Mouse (Mus musculus) c-Kit-positive CD71-negative TER-119-negative erythroid progenitor cells, embryonic 14.5 days (primary cell): ENCODE results near the gene Map4k5.
A peak's percentile ranks its signal among the peaks of the same experiment; 100 is the strongest.

Experiments used
- DNase-seq: peaks from one replicate; pipeline ENCODE4 v3.0.0-alpha.2; 2013; ENCODE audit warnings: low read depth

Map4k5 gene

DNA sequence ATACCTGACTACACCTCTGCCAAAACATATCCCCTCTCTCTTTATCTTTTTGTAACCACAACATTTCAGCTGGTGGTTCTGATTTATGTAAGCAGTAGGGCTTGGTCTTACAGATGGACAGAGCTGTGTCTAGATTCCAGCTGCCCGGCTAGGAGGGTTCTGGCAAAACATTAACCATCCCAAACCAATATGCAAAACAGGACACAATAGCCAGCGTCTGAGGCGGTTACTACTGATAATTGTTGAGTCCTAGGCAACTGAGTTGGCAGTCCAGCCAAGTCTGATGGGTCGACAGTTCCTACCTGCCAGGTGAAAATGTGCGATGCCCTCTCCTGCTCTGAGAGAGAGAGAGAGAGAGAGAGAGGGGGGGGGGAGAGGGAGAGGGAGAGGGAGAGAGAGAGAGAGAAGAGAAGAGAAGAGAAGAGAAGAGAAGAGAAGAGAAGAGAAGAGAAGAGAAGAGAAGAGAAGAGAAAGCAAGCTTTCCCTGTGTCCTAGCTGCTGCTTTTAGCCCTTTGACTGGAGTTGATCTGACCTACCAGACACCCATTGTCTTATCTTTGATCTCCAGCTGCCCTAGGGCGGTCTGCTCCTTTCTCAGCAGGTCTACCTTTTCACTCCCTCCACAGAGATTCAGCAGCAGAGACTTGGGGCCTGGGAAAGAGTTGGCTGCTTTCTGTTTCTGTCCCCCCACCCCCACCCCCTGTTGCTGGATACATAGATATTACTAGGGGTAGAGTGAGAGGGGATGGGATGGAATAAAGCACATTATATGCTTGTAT lies 109.6 kb downstream of the Map4k5 start:
- no peak for DNase-seq

DNA sequence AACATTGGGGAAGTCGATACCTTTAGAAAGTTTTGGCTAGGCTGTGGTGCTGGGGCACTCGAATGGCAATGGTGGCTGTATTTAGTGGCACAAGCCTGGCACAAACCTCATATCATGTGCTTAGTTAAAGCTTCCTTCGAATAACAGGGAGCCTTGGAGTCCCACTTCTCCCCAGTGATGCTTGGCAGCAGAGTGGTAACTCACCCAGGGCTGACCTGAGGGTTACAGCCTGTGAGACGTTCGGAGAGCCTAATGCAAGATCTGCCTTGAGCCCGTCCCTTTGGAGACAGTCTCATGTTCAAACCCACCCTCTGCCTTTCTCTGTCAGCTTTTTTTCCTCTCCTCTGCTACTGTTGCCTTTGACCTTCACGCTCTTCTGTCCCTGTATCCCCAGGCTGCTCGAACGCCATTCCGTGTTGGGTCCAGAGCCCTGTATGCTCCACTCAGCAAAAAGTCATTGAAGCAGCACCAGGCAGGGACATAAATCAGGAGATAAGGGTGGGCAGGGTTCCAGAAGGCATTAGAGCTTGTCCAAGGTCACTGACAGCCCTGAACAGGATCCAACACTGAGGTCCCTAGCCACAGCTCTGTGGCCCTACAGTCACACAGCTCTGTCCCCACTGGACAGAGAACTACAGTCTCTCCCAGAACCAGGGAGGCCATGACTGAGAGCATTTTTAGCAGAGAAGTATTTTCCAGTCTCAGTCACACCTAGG lies 110.9 kb downstream of the Map4k5 start:
- DNase-seq, result no peak

DNA sequence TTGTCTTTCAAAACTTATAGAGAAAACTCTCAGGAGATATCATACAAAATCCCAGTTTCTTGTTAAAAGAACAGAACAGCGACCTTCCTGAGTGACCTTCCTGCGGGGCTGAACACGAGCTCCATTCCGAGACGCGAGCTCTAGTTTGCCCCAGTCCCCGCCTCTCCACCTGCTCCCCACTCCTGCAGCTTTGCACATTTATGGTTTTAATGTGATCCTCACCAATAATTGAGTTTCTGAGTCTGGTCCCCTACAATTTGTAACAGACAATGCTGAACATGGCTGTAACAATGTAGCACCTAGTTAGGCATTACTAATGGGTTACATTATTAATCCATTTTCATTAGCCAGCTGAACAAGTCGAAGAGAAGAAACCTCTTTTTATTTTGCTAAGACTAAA lies 111.5 kb downstream of the Map4k5 start:
- DNase-seq, result no peak

DNA sequence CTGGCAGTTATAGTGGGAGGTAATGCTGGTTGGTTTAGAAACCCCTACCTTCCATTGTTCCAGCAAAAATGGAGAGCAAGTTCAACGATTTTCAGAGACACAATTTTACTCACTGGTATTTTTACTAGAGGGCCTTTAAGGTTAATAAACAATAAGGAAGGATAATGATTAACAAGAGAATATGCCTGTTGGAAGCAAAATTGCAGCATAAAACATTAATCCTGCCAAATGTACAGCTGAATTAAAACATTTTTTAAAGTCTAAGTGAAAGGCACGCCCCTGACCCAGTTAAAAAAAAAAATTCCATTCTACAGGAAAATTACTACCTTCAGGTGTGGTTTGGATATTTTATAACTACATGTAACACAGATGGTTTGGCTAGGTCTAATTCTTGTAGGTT lies 115.0 kb downstream of the Map4k5 start:
- no peak for DNase-seq

DNA sequence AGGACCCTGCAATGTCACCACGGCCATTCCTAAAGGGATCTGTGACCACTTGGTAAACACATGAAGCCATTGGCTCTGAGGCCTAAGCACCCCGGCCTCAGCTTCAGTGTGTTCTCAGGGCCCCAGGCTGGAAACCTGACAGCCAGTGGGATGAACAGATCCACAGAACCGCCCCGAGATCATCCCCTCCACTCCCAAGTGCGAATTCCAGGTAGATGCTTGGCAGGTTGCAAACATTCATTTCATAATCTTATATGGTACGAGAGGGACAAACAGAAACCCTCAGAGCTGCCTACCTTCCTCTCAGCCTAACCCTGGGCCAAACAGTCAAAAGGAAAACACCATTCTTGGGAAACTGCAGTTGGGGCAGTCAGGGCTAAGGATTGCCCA lies 115.7 kb downstream of the Map4k5 start:
- DNase-seq, result no peak

DNA sequence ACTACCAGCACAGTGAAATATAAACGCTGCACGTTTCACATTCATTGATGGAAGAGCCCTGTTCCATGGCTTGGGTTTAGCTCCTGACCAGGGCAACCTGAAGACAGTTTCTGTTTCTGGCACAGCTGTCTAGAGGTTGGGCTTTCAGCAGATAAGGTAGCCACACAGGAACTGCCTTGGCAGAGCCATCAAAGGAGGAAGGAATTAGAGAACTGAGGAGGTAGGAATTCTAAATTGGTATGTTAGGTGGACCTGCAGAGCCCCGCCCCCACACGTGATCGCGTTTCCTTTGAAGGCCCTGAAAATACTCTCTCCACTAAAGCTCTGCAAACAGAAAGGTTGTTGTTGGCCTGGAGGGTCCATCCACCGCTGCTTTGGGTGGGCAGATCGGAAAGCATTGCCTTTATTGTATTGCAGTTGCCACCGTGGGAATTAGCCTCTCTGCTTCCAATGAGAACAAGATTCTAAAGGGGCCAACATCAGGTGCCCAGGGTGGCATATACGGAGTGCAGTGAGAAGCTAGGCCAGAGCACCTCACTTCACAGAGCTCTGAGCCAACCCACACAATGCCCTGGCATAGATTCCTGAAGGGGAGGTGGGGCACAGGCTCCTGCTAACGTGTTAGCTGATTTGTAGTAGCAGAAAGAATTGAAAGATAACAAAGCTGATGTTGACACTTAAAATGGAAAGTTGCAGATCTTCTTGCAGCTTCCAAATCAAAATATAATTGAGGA lies 116.2 kb downstream of the Map4k5 start:
- DNase-seq, result no peak

DNA sequence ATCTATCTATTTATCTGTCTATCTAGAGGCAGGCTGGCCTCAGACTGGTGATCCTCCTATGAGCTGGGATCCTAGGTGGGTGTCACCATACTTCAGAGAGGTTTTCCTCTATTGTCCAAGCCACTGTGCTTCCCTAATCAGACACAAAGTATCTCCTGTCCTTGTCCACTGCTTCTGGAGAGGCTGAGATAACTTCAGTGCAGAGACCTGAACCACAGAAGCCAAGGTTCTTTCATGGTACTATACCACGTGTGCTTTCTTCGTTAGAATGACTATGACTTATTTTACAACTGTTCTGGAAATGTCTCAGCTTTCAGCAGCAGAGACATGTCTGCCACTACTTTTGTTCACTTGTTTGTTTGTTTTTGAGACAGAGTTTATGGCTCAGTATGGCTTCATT lies 124.2 kb downstream of the Map4k5 start:
- DNase-seq, result no peak

DNA sequence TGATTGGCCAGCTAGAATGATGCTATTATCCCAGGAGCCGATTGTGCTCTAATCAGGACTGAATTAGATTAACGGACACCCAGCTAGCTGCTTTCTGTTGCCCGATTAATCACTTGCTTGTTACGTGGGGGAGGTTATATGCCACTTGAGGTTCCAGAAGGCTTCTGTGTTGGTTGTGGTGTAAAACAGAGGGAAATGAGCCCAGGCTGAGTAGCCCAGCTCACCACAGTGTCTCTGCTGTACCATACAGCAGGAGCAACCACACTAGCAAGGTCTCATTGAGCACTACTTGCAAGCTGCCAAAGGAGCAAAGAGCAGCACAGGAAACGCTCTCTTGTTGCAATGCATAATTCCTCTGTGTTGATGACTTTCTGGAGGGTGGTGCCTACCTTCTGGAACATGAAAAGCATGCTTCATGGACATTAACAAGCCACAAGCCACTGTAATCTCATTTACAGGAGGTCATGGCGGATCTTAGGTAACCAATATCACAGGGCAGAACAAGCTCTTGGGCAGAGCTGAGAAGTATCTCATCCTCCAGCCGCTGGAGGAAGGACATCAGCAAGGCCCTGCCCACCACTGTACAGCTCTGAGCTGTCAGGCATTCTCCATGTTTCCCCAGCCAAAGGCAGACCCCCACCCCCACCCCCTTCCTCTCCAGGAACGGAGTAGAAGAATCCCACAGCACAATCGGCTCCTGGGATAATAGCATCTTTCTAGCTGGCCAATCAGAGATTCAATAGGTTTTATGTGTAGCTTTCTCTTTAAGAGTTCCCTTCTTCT lies 125.3 kb downstream of the Map4k5 start:
- no peak for DNase-seq

DNA sequence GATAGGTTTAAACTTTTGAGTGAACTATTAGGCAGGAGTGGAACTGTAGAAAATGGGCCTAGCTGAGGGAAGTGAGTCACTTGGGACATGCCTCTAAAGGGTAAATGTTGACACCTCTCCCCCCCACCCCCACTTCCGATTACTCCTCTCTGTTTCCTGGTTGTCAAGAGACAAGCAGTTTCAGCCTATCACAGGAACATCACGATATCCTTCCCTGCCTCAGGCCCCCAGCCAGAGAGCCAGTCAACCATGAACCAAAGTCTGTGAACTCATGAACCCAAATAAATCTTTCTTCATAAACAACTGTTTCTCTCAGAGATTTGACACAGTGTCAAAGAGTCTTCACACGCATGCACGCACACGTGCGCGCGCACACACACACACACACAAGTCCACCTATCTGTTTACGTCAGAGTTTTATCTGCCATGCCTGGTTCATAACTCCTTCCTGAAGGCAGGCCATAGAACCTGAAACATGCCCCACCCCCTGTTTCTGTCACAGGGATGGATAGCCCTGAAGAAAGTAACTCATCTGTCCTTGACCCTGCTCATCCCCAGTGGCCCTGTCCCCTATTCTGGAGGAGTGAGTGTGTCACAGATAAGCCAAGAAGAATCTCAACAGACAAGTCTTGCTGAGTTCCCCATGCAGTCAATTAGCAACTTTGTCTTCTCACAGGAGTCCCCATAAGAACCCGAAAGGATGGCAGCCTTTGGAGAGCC lies 126.7 kb downstream of the Map4k5 start:
- DNase-seq, result no peak

DNA sequence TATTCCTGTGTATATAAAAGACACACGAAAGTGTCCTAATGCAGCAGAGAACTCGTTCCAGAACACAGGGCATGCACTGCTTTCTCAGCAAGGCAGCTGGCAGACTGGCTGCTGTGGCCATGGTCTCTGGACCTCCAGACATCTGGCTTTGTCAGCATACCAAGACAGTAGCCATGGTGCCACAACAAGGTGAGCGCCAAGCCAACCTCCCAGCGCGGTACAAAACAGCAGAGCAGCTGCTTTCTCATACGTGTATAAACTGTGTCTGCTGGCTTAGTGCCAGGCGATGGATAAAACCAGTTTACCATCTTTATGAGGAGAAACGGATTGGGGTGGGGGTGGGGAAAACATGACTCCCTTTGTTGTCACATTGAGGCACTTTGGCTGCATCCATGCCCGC lies 127.5 kb downstream of the Map4k5 start:
- DNase-seq, result no peak

DNA sequence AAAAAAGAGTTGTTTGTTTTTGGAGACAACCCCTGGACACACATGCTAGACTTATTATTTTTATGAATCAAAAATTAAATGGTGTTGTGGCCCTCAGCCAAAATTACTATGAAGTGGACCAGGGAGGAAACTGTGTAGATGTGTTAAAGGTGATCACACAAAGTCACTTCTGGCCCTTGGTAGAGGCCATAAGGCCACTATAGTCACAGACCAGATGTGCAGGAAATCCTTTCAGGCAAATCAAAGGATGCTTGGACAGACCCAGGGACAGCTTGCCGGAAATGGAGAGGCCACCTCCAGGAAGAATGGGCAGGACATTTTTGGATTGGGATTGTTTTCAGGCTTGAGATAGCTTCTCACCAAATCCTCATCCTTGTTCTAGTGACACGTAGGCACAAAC lies 131.4 kb downstream of the Map4k5 start:
- DNase-seq, result no peak

DNA sequence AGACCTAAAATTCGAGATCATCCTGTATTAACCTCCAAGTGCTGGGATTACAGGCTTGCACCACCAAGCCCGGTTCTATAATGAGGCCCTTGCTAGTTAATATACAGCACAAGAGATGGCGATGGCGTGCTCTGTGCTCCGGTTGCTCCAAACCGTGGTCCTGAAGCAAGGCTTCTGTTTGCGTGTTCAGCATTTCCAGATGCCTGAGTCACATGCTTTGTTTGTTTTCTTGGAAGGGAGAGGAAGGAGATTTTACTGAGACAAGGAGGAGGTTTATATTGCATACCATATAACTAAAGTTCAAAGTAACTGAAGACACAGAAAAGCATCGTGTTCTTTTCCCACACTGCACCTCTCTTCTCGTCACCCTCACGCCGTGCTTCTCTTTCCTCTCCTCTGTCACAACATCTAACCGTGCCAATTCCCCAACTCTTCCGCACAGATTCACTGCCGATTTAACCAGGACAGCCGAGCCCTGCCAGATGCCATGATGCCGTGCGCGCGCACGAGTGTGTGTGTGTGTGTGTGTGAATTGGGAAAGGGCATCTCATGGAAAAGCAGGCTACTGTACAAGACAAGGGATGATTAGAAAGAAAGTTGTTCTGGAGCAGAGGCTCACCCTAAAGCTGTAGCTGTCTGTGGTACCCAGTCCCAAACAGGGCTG lies 132.1 kb downstream of the Map4k5 start:
- DNase-seq, result no peak

DNA sequence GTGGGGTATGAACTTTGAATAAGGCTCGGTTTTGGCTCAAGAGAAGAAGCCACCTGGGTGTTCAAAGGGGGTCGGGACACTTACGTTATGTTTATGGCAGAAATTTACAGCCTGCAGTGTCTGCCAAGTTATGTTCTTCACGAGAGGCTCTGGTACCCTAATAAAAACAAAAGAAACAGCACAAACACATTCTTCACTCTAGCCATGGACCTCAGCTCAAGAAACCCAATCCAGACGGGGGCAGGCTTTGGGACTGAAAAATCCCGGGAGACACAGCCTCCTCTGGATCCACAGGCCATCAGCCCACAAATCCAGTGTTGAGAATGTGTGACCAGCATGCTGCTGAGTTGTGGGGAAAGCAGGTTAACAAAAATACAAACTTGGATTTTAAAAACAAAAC lies 133.0 kb downstream of the Map4k5 start:
- DNase-seq, result no peak

DNA sequence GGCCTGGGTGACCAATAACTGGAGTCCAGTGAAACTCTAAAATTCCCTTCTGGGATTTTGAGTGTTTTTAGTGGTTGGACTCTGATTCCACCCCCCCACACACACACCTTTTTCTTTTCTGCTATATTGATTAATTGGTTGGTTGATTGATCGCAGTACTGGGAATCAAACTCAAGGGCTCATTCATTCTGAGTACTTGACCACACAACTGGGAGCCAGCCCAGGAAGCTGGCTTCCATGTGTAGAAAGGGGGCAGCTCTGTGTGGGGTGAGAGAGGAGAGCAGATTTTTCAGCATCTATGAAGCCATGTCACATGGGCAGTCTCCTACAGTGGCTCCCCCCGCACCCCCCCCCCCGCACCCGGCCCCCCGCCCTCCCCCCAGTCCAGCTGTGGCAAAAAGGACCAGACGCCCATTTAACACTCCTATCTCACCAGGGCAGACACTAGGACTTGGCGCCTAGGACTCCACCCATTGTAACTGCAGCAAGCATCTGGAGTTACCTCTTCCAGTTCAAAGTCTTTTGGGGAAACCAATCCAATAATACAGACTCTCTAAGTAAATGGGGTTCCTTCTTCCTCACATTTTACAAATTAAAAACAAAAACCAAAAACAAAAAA lies 133.6 kb downstream of the Map4k5 start:
- no peak for DNase-seq

DNA sequence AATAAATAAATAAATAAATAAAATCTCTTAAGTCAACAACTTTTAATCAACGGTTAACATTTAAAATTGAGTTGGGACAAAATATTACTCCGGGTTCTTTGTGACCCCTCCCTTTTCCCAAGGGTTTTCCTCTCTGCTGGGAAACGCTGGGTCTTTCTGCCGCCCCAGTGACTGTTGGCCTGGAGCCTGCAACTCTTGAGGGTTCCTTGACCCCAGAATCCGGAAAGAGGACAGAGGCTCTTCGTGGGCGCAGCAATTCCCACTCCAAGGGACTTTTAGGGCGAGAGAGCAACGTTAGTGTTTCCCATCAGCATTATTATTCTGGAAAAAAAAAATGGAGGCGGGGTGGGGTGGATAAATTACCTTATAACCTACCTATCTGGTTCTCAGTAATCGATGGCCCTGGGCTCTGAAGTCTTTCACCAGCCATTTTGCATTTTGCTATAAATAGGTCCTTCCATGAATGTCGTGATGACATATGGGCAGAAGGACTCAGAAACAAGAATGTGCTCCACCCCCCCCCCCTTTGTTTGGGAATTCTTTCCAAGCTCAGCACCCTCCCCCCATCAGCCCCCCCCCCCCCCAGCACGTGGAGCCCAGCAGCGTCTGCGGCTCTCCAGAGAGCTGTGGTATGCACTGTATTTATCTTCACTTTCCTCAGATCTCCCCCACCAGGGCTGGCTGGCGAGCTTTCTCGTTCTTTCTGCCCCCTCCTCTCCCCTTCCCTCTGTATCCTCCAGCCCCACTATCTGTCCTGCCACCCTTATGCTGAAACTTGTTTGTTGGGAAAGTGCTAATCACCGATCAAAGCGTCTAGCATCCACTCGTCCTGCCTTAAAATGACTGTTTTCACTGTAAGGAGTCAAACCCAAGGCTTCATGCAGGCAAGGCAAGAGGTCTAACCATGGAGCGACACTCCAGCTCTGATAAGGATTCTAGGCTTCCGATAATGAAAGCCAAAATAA lies 134.5 kb downstream of the Map4k5 start:
- DNase-seq, result no peak

DNA sequence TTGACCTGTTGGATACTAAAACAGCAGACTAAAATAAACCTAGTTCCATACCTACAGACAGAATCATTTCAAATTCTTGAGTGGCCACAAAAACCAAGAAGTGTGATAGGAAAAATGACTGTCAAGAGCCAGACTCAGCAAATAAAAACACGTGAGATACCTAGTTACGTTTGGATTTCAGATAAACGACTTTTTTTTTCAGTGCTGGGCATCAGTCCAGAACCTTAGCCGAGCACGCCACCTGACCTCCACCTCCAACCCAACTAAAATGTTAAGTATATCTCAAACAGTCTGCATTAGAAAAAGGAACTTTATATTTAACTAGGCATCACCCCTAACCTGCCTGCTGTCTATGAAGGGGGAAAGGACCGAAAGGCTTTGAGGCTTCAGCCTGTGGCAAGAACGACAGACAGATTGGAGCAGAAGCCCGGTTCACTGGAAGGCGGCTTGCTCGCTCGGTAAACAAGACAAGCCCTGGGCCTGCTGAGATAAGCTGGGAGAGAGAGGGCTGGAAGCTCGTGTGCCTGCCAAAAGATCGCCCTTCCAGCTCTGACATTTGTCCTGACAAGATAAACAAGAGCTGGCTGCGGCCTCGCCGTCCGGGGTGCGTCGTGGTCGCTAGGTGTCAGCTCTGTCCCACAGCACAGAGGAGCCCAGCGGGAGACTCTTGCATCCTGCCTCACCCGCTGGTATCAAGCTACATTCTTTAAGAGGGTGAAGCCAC lies 135.4 kb downstream of the Map4k5 start:
- peak; percentile 71 for DNase-seq

DNA sequence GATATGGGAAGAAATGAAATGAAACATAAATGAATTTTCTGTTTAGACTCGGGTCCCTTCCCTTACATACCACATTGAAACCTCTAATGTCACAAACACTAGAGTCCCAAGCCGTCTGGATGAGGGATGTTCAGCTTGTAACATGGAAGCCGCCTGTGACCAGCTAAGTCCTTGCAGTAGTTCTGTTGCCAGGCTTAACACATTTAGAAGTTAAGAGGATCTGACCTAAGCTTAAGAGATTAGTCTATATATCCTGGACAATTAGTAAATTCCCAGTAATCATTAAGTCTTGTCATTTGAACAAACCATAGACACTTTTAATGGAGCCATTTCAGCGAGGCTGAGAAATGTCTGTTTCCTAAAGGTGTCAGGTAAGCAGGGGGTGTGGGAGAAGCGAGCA lies 137.0 kb downstream of the Map4k5 start:
- DNase-seq, result no peak

DNA sequence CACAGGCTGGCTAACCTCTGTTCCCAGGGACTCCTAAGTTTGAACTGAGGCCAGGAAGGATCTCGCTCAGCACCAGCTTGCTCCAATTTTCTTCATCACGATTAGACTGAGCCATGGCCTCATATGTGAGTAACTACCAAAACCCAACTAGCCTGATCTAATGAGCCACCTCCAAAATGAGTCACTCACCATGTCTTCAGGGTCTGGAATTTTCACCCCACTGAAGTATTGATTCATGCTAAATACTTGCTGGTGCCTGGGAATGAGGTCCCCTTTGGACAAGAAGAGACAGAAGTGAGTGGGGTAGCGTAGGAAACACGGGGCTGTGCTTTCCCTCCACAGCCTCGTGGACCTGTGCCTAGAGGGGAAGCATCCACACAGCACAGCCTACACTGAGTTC lies 139.1 kb downstream of the Map4k5 start:
- no peak for DNase-seq
